Mouse (Mus musculus) hindbrain, postnatal 0 days (tissue): ENCODE measurements at regions not wholly inside any gene's neighbourhood (a gene's known extent, or its start where the extent isn't known, plus 50 kb on each side); places are given as distances from the start of the nearest gene placed in this dataset.

Experiments
- ATAC-seq: fragments of 200-750 bp; cut with Nextera tagmentation; 2 replicates; pipeline ENCODE4 v1.8.0; 2017; ENCODE audit warnings: mild to moderate bottlenecking, moderate TSS enrichment, moderate library complexity
- DNase-seq: peaks from one replicate; pipeline ENCODE4 v3.0.0-alpha.2; 2015; ENCODE audit warnings: low spot score
- H3K27ac ChIP-seq: fragments of 300-500 bp; sonication (generic); 2 replicates; pipeline ENCODE4 v1.5.1; 2014; ENCODE audit warnings: mild to moderate bottlenecking
- H3K27me3 ChIP-seq: fragments of 300-500 bp; sonication (generic); 2 replicates; pipeline ENCODE4 v1.6.1; 2014; ENCODE audit warnings: low read length, mixed read lengths; ENCODE audit not compliant: insufficient read depth
- H3K36me3 ChIP-seq: fragments of 300-500 bp; sonication (generic); 2 replicates; pipeline ENCODE4 v1.6.1; 2014; ENCODE audit warnings: low read length, mixed read lengths; ENCODE audit not compliant: insufficient read depth
- H3K4me1 ChIP-seq: fragments of 300-500 bp; sonication (generic); 2 replicates; pipeline ENCODE4 v1.6.1; 2014; ENCODE audit warnings: antibody characterized with exemption, low read length, mixed read lengths; ENCODE audit not compliant: insufficient read depth
- H3K4me2 ChIP-seq: fragments of 300-500 bp; sonication (generic); 2 replicates; pipeline ENCODE4 v1.6.1; 2014; ENCODE audit warnings: low read depth, mild to moderate bottlenecking, low read length, moderate library complexity, mixed read lengths
- H3K4me3 ChIP-seq: fragments of 300-500 bp; sonication (generic); 2 replicates; pipeline ENCODE4 v1.5.1; 2014; ENCODE audit warnings: low read length
- H3K9ac ChIP-seq: fragments of 300-500 bp; sonication (generic); replicated peaks from 2 replicates; pipeline ENCODE4 v1.6.1; 2014; ENCODE audit warnings: mild to moderate bottlenecking, low read length, moderate library complexity, mixed read lengths
- H3K9me3 ChIP-seq: fragments of 300-500 bp; sonication (generic); 2 replicates; pipeline ENCODE4 v1.6.1; 2016; ENCODE audit warnings: low read length, mixed read lengths
- CTCF ChIP-seq: IDR thresholded peaks from 2 replicates; pipeline ENCODE4 v1.5.1; 2016; ENCODE audit warnings: antibody characterized with exemption, control low read depth, low read depth
- WGBS: fragments of 180-500 bp; shearing (Covaris S2); extraction: QIAGEN DNeasy Blood & Tissue Kit; methylation state at CpG from one replicate; pipeline ENCODE4 v1.1.7; 2014; 5-methylcytosine and 5-hydroxymethylcytosine counted together

GRCm38 (mm10) chrX:11901791-11902190 is 258.4 kb downstream of the Bcor start:
- no peak for ATAC-seq

GRCm38 (mm10) chrX:11903116-11903700 is 256.9 kb downstream of the Bcor start:
- ATAC-seq: no peak

More at GRCm38 (mm10) chrX:11901791-11902190, 258.4 kb downstream of the Bcor start:
- no peaks in the 10 kb centered on the region for H3K27me3 ChIP-seq
- TF ChIP-seq CTCF: no peak
- H3K9me3 ChIP-seq: no peaks in the 10 kb centered on the region
- no peak overlapping the region for H3K9ac ChIP-seq
- H3K4me1 ChIP-seq: no peaks in the 10 kb centered on the region
- no peak for DNase-seq
- no peak overlapping the region for H3K4me3 ChIP-seq
- no peak overlapping the region for H3K27ac ChIP-seq
- WGBS: 58% methylated on average over 5 of the region's 5 CpGs
- no peak overlapping the region for H3K4me2 ChIP-seq
- H3K36me3 ChIP-seq: no peaks in the 10 kb centered on the region

GRCm38 (mm10) chrX:11905231-11905630 is 254.9 kb downstream of the Bcor start:
- no peak for ATAC-seq

More at GRCm38 (mm10) chrX:11903116-11903700, 256.9 kb downstream of the Bcor start:
- no peak overlapping the region for H3K4me3 ChIP-seq
- no peak overlapping the region for H3K9ac ChIP-seq
- no peaks in the 10 kb centered on the region for H3K4me1 ChIP-seq
- TF ChIP-seq CTCF: no peak
- H3K36me3 ChIP-seq: no peaks in the 10 kb centered on the region
- H3K9me3 ChIP-seq: no peaks in the 10 kb centered on the region
- no peak for DNase-seq
- no peaks in the 10 kb centered on the region for H3K27me3 ChIP-seq
- H3K27ac ChIP-seq: no peak overlapping the region
- H3K4me2 ChIP-seq: no peak overlapping the region
- 89% methylated on average over 4 of the region's 4 CpGs for WGBS

GRCm38 (mm10) chrX:11907167-11907566 is 253.0 kb downstream of the Bcor start:
- no peaks in the 10 kb centered on the region for H3K9me3 ChIP-seq
- H3K27me3 ChIP-seq: no peaks in the 10 kb centered on the region
- DNase-seq (peak; percentile 47), ATAC-seq (peak; percentile 45; the same call in 1 of the 2 replicates)
- H3K9ac ChIP-seq: no peak overlapping the region
- WGBS: 51% methylated on average over 6 of the region's 6 CpGs
- no peaks in the 10 kb centered on the region for H3K36me3 ChIP-seq
- no peak overlapping the region for H3K4me3 ChIP-seq
- no peak for TF ChIP-seq CTCF
- no peak overlapping the region for H3K4me2 ChIP-seq
- no peaks in the 10 kb centered on the region for H3K4me1 ChIP-seq
- H3K27ac ChIP-seq: no peak overlapping the region

More at GRCm38 (mm10) chrX:11905231-11905630, 254.9 kb downstream of the Bcor start:
- no peak overlapping the region for H3K4me2 ChIP-seq
- no peak overlapping the region for H3K9ac ChIP-seq
- H3K27ac ChIP-seq: no peak overlapping the region
- no peaks in the 10 kb centered on the region for H3K9me3 ChIP-seq
- H3K27me3 ChIP-seq: no peaks in the 10 kb centered on the region
- DNase-seq: peak; percentile 8
- no peak overlapping the region for H3K4me3 ChIP-seq
- no peaks in the 10 kb centered on the region for H3K36me3 ChIP-seq
- H3K4me1 ChIP-seq: no peaks in the 10 kb centered on the region
- WGBS: 53% methylated on average over 5 of the region's 5 CpGs
- no peak for TF ChIP-seq CTCF

- H3K4me1 ChIP-seq: no peaks in the 10 kb centered on the region
- DNase-seq (peak; percentile 23), ATAC-seq (no peak)
- TF ChIP-seq CTCF: no peak
- no peaks in the 10 kb centered on the region for H3K9me3 ChIP-seq
- WGBS: 44% methylated on average over 10 of the region's 10 CpGs
- no peak overlapping the region for H3K4me3 ChIP-seq
- H3K9ac ChIP-seq: no peak overlapping the region
- H3K27me3 ChIP-seq: no peaks in the 10 kb centered on the region
- no peak overlapping the region for H3K4me2 ChIP-seq
- no peaks in the 10 kb centered on the region for H3K36me3 ChIP-seq
- H3K27ac ChIP-seq: no peak overlapping the region
Observed at GRCm38 (mm10) chrX:11915984-11916383, 244.2 kb downstream of the Bcor start.

DNA sequence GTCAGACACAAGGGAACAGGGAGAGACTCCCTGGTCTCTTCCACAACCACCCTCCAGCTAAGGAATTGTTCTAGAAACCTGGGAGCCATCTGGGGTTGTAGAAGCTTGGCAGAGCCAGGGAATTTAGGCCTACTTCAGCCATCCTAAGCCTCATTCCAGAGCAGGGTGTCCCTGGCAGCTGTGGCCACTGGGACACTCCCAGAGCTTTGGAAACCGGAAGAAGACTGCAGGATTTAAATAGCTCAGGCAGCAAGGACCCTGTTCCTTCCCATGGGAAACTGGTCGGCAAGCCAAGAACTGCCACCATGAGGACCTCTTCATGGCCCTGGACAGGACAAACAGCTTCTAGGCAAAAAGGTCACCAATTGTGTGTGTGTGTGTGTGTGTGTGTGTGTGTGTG is 239.9 kb downstream of the Bcor start:
- no peak overlapping the region for H3K4me2 ChIP-seq
- H3K9ac ChIP-seq: no peak overlapping the region
- 64% methylated on average over 2 of the region's 2 CpGs for WGBS
- H3K27ac ChIP-seq: no peak overlapping the region
- DNase-seq (no peak), ATAC-seq (no peak)
- no peaks in the 10 kb centered on the region for H3K36me3 ChIP-seq
- H3K27me3 ChIP-seq: no peaks in the 10 kb centered on the region
- H3K4me1 ChIP-seq: no peaks in the 10 kb centered on the region
- H3K4me3 ChIP-seq: no peak overlapping the region
- no peaks in the 10 kb centered on the region for H3K9me3 ChIP-seq
- TF ChIP-seq CTCF: no peak

DNA sequence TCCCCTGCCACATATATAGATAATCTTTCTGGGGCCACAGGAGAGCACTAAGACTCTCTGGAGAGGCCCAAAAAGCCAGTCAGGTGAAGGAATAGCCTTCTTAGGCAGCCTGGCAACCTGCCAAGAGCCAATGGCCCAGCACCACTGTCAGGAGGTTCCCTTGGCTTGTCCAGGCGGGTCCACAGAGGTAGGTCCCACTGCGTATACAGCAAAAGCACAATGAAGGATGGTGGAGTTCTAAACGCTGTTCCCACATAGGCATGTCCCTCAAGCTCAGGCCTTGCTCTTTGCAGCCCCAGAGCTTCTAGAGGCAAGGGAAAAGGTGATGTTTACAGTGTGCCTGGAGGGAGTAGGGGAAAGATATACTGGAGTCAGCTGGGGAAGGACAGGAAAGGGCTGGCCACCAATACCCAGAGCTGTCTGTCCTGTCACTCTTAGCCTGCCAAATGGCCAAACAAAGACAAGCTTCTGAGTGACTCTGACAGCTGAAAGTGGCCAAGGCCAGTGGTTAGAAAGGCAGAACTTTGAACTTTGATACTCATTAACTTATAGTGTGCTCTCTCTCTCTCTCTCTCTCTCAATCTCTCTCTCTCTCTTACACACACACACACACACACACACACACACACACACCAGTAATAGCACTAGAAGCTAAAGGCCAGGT is 235.4 kb downstream of the Bcor start:
- Histone ChIP-seq H3K9ac (no peak overlapping the region), H3K36me3 (no peaks in the 10 kb centered on the region), H3K4me1 (no peaks in the 10 kb centered on the region), H3K27ac (no peak overlapping the region), H3K27me3 (no peaks in the 10 kb centered on the region), H3K4me2 (no peak overlapping the region), H3K9me3 (no peaks in the 10 kb centered on the region), H3K4me3 (no peak overlapping the region)
- no peak for TF ChIP-seq CTCF
- DNase-seq (no peak), ATAC-seq (no peak)
- WGBS: 76% methylated on average over 3 of the region's 3 CpGs
